Mouse (Mus musculus) CD4-positive, CD25-positive, alpha-beta regulatory T cell, adult 2 months (primary cell): ENCODE results near the gene Nlrp9b.
"Not testable (repeated sequence)": the region's sequence is repeated elsewhere in the genome, so short reads cannot be mapped to it uniquely, and the experiment has no call there.

Experiments
- DNase-seq: peaks from one replicate; pipeline ENCODE4 v3.0.0-alpha.2; 2012; ENCODE audit warnings: low read depth, low spot score

Nlrp9b gene

DNA sequence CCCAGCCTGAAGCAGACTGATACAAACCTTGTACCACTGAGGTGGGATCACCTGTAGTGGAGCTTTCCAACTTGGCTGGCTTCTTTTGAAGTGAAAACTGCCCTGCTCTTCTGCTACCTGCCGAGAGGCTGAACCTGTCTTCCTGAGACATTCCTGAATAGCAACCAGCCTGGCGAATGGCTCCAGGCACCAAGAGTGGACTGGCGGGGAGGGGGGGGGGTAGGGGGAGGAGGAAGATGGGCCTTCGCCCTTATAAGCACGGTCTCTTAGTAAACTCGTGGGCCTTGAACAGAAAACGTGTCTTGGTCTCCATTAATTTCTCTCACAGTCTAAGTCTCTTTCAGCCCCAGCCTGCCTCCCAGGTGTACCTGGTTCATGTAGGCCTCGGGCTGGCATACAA is at the start of gene Nlrp9b:
Gene Nlrp9b (plus strand): TSS at position 301 of the 400 bp plus-strand sequence.
- DNase-seq, result not testable (repeated sequence)

DNA sequence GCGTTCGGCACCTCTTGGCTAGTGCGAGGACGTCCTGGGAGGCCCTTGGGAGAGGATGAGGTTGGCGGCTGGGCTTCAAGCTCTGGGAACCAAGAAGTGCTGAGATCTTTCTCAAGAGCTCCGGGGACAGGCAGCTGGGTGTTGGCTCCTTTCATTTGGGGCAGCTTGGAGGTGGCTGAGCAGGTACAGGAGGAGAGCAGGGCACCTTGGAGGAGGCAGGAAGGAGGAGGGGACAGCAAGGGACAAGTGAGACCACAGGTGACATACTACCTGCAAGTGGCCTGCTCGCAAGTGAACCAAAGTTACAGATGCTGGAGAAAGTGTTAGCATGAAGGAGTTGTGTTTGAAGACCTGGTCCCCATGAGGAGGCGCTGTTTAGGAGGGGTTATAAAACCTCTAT is 46.6 kb upstream of the Nlrp9b start:
- no peak for DNase-seq

GRCm38 (mm10) chr7:19945201-19945600 is 46.1 kb upstream of the Nlrp9b start:
- DNase-seq, result peak; percentile 73

- peak; percentile 86 for DNase-seq
Observed at GRCm38 (mm10) chr7:19945821-19946515, 45.3 kb upstream of the Nlrp9b start.

- DNase-seq, result peak; percentile 82
Observed at GRCm38 (mm10) chr7:19948956-19949355, 42.3 kb upstream of the Nlrp9b start.

DNA sequence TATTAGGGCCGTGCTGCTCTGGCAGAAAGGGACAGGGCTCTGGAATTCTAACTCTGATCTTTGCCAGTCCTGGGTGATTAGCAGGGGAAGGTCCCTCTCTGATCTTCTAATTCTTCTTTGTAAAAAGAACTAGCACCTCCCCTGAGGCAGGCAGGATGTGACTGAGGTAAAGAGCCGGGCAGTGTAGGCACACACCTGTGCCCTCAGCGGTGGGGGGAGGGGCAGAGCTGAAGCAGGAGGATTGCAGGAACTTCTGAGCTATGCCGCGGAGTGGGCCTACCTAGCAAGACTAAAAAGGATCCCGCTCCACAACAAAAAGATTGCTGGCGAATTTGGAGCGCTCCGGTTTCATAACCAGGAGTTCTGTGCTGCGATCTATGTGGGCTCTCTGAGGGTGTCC is 41.3 kb upstream of the Nlrp9b start:
- DNase-seq, result peak; percentile 84

GRCm38 (mm10) chr7:19950589-19950988 is 40.7 kb upstream of the Nlrp9b start, which contains the start of gene Igsf23:
TSS of gene Igsf23 (minus strand) at chr7:19950756.
- peak; percentile 62 for DNase-seq

DNA sequence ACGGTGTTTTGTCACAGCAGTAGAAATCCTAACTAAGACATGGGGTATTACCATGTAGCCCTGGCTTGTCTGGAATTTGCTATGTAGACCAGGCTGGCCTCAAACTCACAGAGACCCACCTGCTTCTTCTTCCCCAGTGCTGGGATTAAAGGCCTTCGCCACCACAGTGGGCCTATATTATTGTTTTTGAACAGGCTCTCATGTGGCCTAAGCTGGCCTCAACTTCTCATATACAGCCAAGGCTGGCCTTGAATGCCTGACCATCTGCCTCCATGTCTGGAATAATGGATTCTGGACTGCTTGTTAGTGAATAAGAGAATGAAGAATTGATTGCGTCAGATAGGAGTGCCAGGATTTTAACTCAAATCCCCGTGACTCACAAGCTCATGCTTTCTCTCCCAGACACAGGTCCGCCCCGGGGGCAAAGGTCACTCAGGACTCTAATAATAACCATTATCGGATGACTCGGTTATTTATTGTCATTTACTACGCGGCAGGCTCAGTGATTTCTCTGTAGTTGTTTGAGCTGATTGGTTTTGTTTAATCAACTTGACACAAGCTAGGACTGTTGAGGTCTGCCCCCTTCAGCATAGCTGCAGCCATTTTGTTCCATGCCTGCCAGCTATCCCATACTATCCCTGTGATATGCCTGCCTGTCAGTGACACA is 38.8 kb upstream of the Nlrp9b start:
- DNase-seq, result no peak

DNA sequence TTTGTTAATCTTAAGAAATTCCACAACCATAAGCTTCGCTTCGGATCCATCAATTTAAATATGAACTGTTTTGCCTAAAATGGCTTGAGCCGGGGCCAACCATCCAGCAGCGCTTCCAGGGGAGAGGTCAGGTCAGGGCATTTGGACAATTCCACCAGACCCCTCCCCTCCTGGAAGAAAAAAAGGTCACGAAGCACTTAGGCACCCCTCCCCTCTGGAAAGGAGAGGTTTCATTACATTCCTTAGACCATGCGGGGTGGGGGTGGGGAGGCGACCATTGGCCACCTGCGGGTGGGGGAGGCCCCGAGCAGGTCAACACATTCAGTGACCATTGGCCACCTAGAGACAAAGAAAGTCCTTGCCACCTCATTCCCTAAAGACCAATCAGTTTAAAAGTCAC is 38.2 kb upstream of the Nlrp9b start:
- no peak for DNase-seq

DNA sequence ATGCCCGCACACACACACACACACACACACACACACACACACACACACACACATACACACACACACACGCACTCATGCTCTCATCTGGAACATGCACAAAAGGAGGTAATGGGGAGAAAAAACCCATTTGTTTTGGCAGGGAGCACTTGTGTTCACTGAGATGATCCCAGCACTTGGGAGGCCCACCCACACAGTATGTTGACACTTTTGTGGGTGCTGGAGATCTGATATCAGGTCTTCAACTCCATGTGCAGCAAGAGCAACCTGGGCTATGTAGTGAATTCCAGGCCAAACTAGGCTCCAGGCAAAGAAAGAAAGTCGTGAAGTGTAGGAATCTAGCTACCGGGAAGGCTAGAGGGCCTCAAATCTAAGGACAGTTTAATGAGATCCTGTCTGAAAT is 35.4 kb upstream of the Nlrp9b start:
- DNase-seq, result no peak

GRCm38 (mm10) chr7:19956341-19956781 is 34.9 kb upstream of the Nlrp9b start:
- peak; percentile 92 for DNase-seq

- DNase-seq, result no peak
Observed at GRCm38 (mm10) chr7:19962423-19962822, 28.8 kb upstream of the Nlrp9b start.

- no peak for DNase-seq
Observed at GRCm38 (mm10) chr7:19964985-19965579, 26.2 kb upstream of the Nlrp9b start, which contains the start of gene Ceacam20. TSS of gene Ceacam20 (plus strand) at chr7:19965412.

- DNase-seq, result no peak
Observed at GRCm38 (mm10) chr7:19969106-19969505, 22.2 kb upstream of the Nlrp9b start.

- DNase-seq, result no peak
Observed at GRCm38 (mm10) chr7:19969541-19970090, 21.6 kb upstream of the Nlrp9b start.

GRCm38 (mm10) chr7:19970196-19970595 is 21.1 kb upstream of the Nlrp9b start:
- DNase-seq, result no peak

GRCm38 (mm10) chr7:19971516-19971915 is 19.7 kb upstream of the Nlrp9b start:
- no peak for DNase-seq

DNA sequence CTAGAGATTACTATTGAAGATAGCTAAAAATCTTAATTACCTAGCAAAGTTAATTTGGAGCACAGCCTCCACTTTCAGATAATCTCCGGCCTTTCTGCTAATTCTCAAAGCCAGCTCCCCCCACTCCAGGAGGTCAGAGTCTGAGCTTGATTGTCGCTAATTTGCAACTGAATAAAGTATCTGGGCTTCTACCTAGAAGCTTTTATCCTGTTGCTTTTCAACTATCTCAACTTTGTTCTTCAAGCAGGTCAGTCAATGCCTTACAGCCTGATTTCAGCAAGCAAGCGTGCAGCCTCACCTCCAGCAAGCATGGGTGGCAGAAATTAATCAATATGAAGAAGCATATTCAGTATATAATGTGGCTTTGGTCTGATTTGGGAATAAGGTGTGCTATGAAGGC is 5.5 kb downstream of the Nlrp9b start:
- DNase-seq, result not testable (repeated sequence)

- no peak for DNase-seq
Observed at GRCm38 (mm10) chr7:20009987-20010386, 18.7 kb downstream of the Nlrp9b start.

DNA sequence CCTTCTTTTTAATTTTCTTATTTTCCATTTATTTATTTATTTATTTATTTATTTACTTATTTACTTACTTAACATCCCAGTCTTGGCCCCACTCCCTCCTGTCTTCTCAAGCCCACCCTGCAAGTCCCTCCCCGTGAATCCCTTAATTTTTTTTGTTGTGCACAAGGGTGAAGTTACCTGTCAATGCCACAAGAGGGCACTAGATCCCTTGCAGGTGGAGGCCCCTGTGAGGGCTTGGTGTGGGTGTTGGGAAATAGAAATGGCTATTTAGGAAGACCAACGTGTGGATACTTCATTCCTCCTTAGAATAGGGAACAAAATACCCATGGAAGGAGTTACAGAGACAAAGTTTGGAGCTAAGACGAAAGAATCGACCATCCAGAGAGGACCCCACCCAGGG is 72.8 kb downstream of the Nlrp9b start:
- not testable (repeated sequence) for DNase-seq

DNA sequence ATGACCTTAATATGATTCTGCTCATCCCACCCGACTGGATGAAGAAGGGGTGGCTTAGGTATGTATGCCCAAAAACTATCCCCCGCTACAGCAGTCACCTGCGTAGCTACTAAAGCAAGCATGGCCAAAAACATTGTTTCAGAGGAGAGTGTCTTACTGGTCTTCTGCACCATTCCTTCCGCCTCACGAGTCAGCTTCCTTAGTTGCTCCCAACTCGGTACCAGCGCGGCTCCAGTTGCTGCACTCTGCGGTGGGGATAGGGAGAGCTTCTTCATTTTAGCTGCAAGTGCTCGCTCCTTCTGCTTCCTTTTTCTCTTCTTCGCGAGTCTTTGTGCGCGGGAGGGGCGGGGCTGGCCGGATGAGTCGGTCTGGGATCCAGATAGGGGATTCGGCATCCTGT is 86.9 kb downstream of the Nlrp9b start:
- not testable (repeated sequence) for DNase-seq

- DNase-seq, result not testable (repeated sequence)
Observed at GRCm38 (mm10) chr7:20099380-20099779, 108.1 kb downstream of the Nlrp9b start, which contains the start of gene Vmn1r91. TSS of gene Vmn1r91 (plus strand) at chr7:20099680.
